Comparison of ENCODE assay signal across 22 mouse cellular contexts in genomic region chr14:121936856-121937255, GRCm38 (mm10). TPM values are rescaled to one million over a fixed set of nuclear protein-coding genes. Genes with fewer than 3 reads are reported as not detected.
DNase-seq lines count a peak whose midpoint lies in the region; ATAC-seq and TF ChIP-seq lines count a peak whose summit lies in the region.
"Had no signal": no experiment of that assay in that cellular context is flagged by ENCODE, and none has a peak within 500 bp of the region (broad histone marks: within the 10 kb centered on the region; RNA-seq: fewer than 3 reads in every experiment).

No protein-coding gene starts in this region.

- ATAC-seq in liver, embryonic 12.5 days = no peak
- ATAC-seq: forebrain, embryonic 13.5 days; forebrain, postnatal 0 days; hindbrain, postnatal 0 days had no signal

- H3K4me3 ChIP-seq in liver, adult 2 months (ENCODE audit: insufficient read depth, low read depth, low read length) = no peak overlapping the region
- no peak overlapping the region for H3K4me3 ChIP-seq in liver, embryonic 12.5 days
- H3K4me3 ChIP-seq in thymus, adult 2 months (ENCODE audit: control insufficient read depth, insufficient read depth, low read length) = no peak overlapping the region
- H3K4me3 ChIP-seq in macrophage (ENCODE audit: inconsistent target) = no peak overlapping the region
- H3K4me3 ChIP-seq: embryonic facial prominence, embryonic 10.5 days; forebrain, embryonic 13.5 days; hindbrain, embryonic 13.5 days had no signal

- DNase-seq in liver, adult 2 months (ENCODE audit: extremely low read depth, low read depth, low spot score) = peak; percentile 81
- DNase-seq in thymus, postnatal 0 days (ENCODE audit: low spot score) = peak; percentile 1
- DNase-seq in thymus, adult 2 months = no peak
- DNase-seq in adrenal gland, postnatal 4 days (ENCODE audit: low spot score in 2 of 2) = no peak
- DNase-seq in lung, postnatal 4 days = no peak
- DNase-seq: adrenal gland, adult 8-10 months; adrenal gland, postnatal 36 days; cerebellum, adult 18-20 months; cerebellum, adult 9-11 months; cerebellum, postnatal 36 days; forebrain, postnatal 0 days; gastrocnemius, postnatal 14 days; heart, postnatal 10 days had no signal

- peaks cover 4% of the 10 kb centered on the region for H3K4me1 ChIP-seq in liver, adult 2 months (ENCODE audit: control insufficient read depth, insufficient read depth, low read length)
- peaks cover 21% of the 10 kb centered on the region for H3K4me1 ChIP-seq in liver, embryonic 12.5 days
- peaks cover 28% of the 10 kb centered on the region for H3K4me1 ChIP-seq in thymus, adult 2 months (replicated peaks; ENCODE audit: control insufficient read depth, insufficient read depth, low read length)
- H3K4me1 ChIP-seq: embryonic facial prominence, embryonic 10.5 days; forebrain, embryonic 13.5 days had no signal

- no peak overlapping the region for H3K4me2 ChIP-seq in liver, embryonic 12.5 days
- H3K4me2 ChIP-seq: forebrain, embryonic 13.5 days; hindbrain, embryonic 13.5 days had no signal

- no peak for TF ChIP-seq POLR2A in liver, adult 2 months (IDR thresholded peaks at IDR 0.05; ENCODE audit: extremely low read depth, insufficient read depth, low read length)
- TF ChIP-seq POLR2A in thymus, adult 2 months (IDR thresholded peaks at IDR 0.05; ENCODE audit: control insufficient read depth, extremely low read depth, insufficient read depth, low read length, poor library complexity) = no peak

- H3K79me2 ChIP-seq in liver, adult 2 months (ENCODE audit: control insufficient read depth, insufficient read depth, low read length) = no peaks in the 10 kb centered on the region; the same call in 1 of the 2 replicates
- peaks cover 20% of the 10 kb centered on the region; the same call in 1 of the 2 replicates for H3K79me2 ChIP-seq in macrophage (ENCODE audit: inconsistent target)

- 0 out of 2 replicates have a peak, but pooled peaks cover 3% of the 10 kb centered on the region for H3K9me3 ChIP-seq in liver, embryonic 12.5 days (replicated peaks)
- H3K9me3 ChIP-seq: embryonic facial prominence, embryonic 10.5 days had no signal

- WGBS in liver, adult 2 months = 53% methylated on average over 8 of the region's 8 CpGs
- 70% methylated on average over 8 of the region's 8 CpGs for WGBS in liver, embryonic 12.5 days (ENCODE audit: insufficient replicate concordance)
- WGBS in thymus, adult 2 months = 91% methylated on average over 8 of the region's 8 CpGs
- WGBS in macrophage (ENCODE audit: missing documents) = 88% methylated on average over 8 of the region's 8 CpGs

- no peak overlapping the region for H3K9ac ChIP-seq in liver, adult 2 months (ENCODE audit: low read depth, low read length)
- H3K9ac ChIP-seq in liver, embryonic 12.5 days = no peak overlapping the region
- H3K9ac ChIP-seq: forebrain, embryonic 13.5 days; forebrain, postnatal 0 days; hindbrain, embryonic 13.5 days had no signal

- TF ChIP-seq CTCF in liver, adult 2 months (IDR thresholded peaks at IDR 0.05; ENCODE audit: low read depth, low read length) = no peak
- no peak for TF ChIP-seq CTCF in thymus, adult 2 months (IDR thresholded peaks at IDR 0.05; ENCODE audit: borderline replicate concordance, control insufficient read depth, extremely low read depth, insufficient read depth, low read length, poor library complexity)

- H3K27me3 ChIP-seq in liver, adult 2 months (ENCODE audit: control insufficient read depth, insufficient read depth, low read length) = no peaks in the 10 kb centered on the region
- no peaks in the 10 kb centered on the region for H3K27me3 ChIP-seq in liver, embryonic 12.5 days (replicated peaks)
- no peaks in the 10 kb centered on the region for H3K27me3 ChIP-seq in thymus, adult 2 months (ENCODE audit: control insufficient read depth, insufficient read depth, low read length)
- H3K27me3 ChIP-seq: forebrain, embryonic 13.5 days; hindbrain, embryonic 13.5 days had no signal

- no peaks in the 10 kb centered on the region for H3K36me3 ChIP-seq in liver, adult 2 months (ENCODE audit: control insufficient read depth, insufficient read depth, low read length)
- H3K36me3 ChIP-seq in liver, embryonic 12.5 days = peaks cover 18% of the 10 kb centered on the region
- H3K36me3 ChIP-seq in thymus, adult 2 months (ENCODE audit: control insufficient read depth, insufficient read depth, low read length) = 0 out of 2 replicates have a peak, but pooled peaks cover 5% of the 10 kb centered on the region
- H3K36me3 ChIP-seq in macrophage (ENCODE audit: inconsistent target) = no peaks in the 10 kb centered on the region

- no peak overlapping the region for H3K27ac ChIP-seq in liver, adult 2 months (replicated peaks; ENCODE audit: insufficient read depth, low read depth, low read length)
- no peak overlapping the region for H3K27ac ChIP-seq in liver, embryonic 12.5 days
- no peak overlapping the region for H3K27ac ChIP-seq in thymus, adult 2 months (ENCODE audit: control insufficient read depth, insufficient read depth, low read length)
- H3K27ac ChIP-seq in macrophage = 0 out of 2 replicates have a peak overlapping the region, but pooled peaks have one; percentile 91
- H3K27ac ChIP-seq: embryonic facial prominence, embryonic 10.5 days; forebrain, embryonic 13.5 days; hindbrain, embryonic 13.5 days; hindbrain, postnatal 0 days had no signal

RNA-seq across cellular contexts. Expression of gene Gpr18, which starts 21.3 kb away (rescaled TPM):
- total RNA-seq in liver, adult 2 months (2014; rRNA removed) = 0.34 and 0.37 TPM in 2 replicates
- polyA plus RNA-seq in liver, adult 2 months (2012; rRNA removed) = 0.26 and 0.93 TPM in 2 replicates
- polyA plus RNA-seq in liver, embryonic 12.5 days (2016; fragmentation: Nextera tagmentation; extraction: Ambion mirVana) = 0.08 TPM in 1 of 2 replicates, not detected in the other
- 5.5 and 6.3 TPM in 2 replicates for polyA plus RNA-seq in thymus, postnatal 0 days (2015; fragmentation: Nextera tagmentation; extraction: Ambion mirVana)
- 24.8 and 32.8 TPM in 2 replicates for polyA plus RNA-seq in thymus, adult 2 months (2012; rRNA removed)
- 1 to 10 TPM in 6 of 26 experiments, under 1 TPM in 8, not detected in 12; 0.33 to 5.1 (median 0.94) TPM for total RNA-seq in macrophage (2018; cell fraction: chromatin; rRNA removed)
- total RNA-seq in macrophage (2018; cell fraction: cytosol; rRNA removed) = 10 to 100 TPM in 1 of 26 experiments, 1 to 10 TPM in 14, under 1 TPM in 11; 0.12 to 14.1 (median 2.8) TPM
- 10 to 100 TPM in 1 of 26 experiments, 1 to 10 TPM in 14, under 1 TPM in 1, not detected in 10; 0.44 to 13.9 (median 3.5) TPM for total RNA-seq in macrophage (2018; cell fraction: nucleus; rRNA removed)
- 0.20 to 0.28 TPM (median 0.22 TPM) in 3 replicates for polyA plus RNA-seq in macrophage (2018)
- total RNA-seq in adrenal gland, postnatal 4 days (2021) = under 1 TPM in 1 of 2 experiments, not detected in 1; 0.25 TPM
- total RNA-seq: forebrain, postnatal 0 days; gastrocnemius, adult 18-20 months; gastrocnemius, postnatal 14 days; hindbrain, postnatal 0 days had no signal
- polyA plus RNA-seq: forebrain, postnatal 0 days; G1E; heart, embryonic 14.5 days; hindbrain, postnatal 0 days had no signal

RNA-seq across cellular contexts. Expression of gene Gpr183, which starts 28.1 kb away (rescaled TPM):
- 0.37 and 0.67 TPM in 2 replicates for total RNA-seq in liver, adult 2 months (2014; rRNA removed)
- 0.17 and 0.26 TPM in 2 replicates for polyA plus RNA-seq in liver, adult 2 months (2012; rRNA removed)
- 1.8 and 2.1 TPM in 2 replicates for polyA plus RNA-seq in liver, embryonic 12.5 days (2016; fragmentation: Nextera tagmentation; extraction: Ambion mirVana)
- 12.5 and 13.4 TPM in 2 replicates for polyA plus RNA-seq in thymus, postnatal 0 days (2015; fragmentation: Nextera tagmentation; extraction: Ambion mirVana)
- 10.1 and 10.3 TPM in 2 replicates for polyA plus RNA-seq in thymus, adult 2 months (2012; rRNA removed)
- 1 to 10 TPM in 13 of 26 experiments, under 1 TPM in 10, not detected in 3; 0.39 to 6.8 (median 1.9) TPM for total RNA-seq in macrophage (2018; cell fraction: chromatin; rRNA removed)
- total RNA-seq in macrophage (2018; cell fraction: cytosol; rRNA removed) = 10 to 100 TPM in 1 of 26 experiments, 1 to 10 TPM in 19, under 1 TPM in 6; 0.40 to 10.8 (median 3.0) TPM
- total RNA-seq in macrophage (2018; cell fraction: nucleus; rRNA removed) = 10 to 100 TPM in 1 of 26 experiments, 1 to 10 TPM in 19, under 1 TPM in 6; 0.17 to 27.4 (median 2.0) TPM
- 2.6 to 26.1 TPM (median 8.0 TPM) in 3 replicates for polyA plus RNA-seq in macrophage (2018)
- under 1 TPM; 0.42 to 0.56 TPM for total RNA-seq in adrenal gland, postnatal 4 days (2021)

RNA-seq across cellular contexts. Expression of gene Ubac2, which starts 58.4 kb away (rescaled TPM):
- total RNA-seq in liver, adult 2 months (2014; rRNA removed) = 20.3 and 25.8 TPM in 2 replicates
- polyA plus RNA-seq in liver, adult 2 months (2012; rRNA removed) = 43.5 and 49.4 TPM in 2 replicates
- 25.5 and 29.2 TPM in 2 replicates for polyA plus RNA-seq in liver, embryonic 12.5 days (2016; fragmentation: Nextera tagmentation; extraction: Ambion mirVana)
- polyA plus RNA-seq in thymus, postnatal 0 days (2015; fragmentation: Nextera tagmentation; extraction: Ambion mirVana) = 90.1 and 102 TPM in 2 replicates
- polyA plus RNA-seq in thymus, adult 2 months (2012; rRNA removed) = 102 TPM in 2 replicates
- 10 to 100 TPM in 24 of 26 experiments, 1 to 10 TPM in 2; 7.3 to 30.5 (median 18.2) TPM for total RNA-seq in macrophage (2018; cell fraction: chromatin; rRNA removed)
- 10 to 100 TPM; 16.4 to 36.6 (median 25.8) TPM for total RNA-seq in macrophage (2018; cell fraction: cytosol; rRNA removed)
- 10 to 100 TPM; 10.4 to 35.9 (median 23.6) TPM for total RNA-seq in macrophage (2018; cell fraction: nucleus; rRNA removed)
- polyA plus RNA-seq in macrophage (2018) = 14.7 to 27.5 TPM (median 24.4 TPM) in 3 replicates
- total RNA-seq in adrenal gland, postnatal 4 days (2021) = 10 to 100 TPM; 33.5 to 33.9 TPM

Comparison
In these comparisons a context has a peak if more than half of its experiments do, and no peak if none do; other contexts are left out.
1. DNase-seq: peak in liver, adult 2 months (single experiment) and thymus, postnatal 0 days (single experiment); none in thymus, adult 2 months (single experiment), adrenal gland, postnatal 4 days (0 of 2) and lung, postnatal 4 days (0 of 2).